Mouse (Mus musculus) cortical plate, adult 2 months (tissue): Measurements from ENCODE around the gene Psma6.

Source experiments
- CTCF ChIP-seq: fragments of 200-500 bp; IDR thresholded peaks from 2 replicates; pipeline ENCODE4 v1.5.1; 2011; ENCODE audit warnings: mild to moderate bottlenecking, control low read depth, low read length; ENCODE audit not compliant: insufficient read depth; ENCODE audit errors: extremely low read depth
- POLR2A ChIP-seq: fragments of 200-500 bp; IDR thresholded peaks from 2 replicates; pipeline ENCODE4 v1.6.1; 2011; ENCODE audit warnings: mild to moderate bottlenecking, low read length, control low read depth; ENCODE audit not compliant: insufficient read depth; ENCODE audit errors: extremely low read depth

GRCm38 (mm10) chr12:55438058-55438457 lies 54.0 kb downstream of the Psma6 start:
- TF ChIP-seq CTCF: no peak
- no peak for TF ChIP-seq POLR2A
